Mouse (Mus musculus) lung, embryonic 14.5 days (tissue): ENCODE results near the gene Chmp4b. TPM values are rescaled to one million over a fixed set of nuclear protein-coding genes. Genes with fewer than 3 reads are reported as not detected.

ENCODE experiments used
- ATAC-seq: fragments of 200-750 bp; cut with Nextera tagmentation; 2 replicates; pipeline ENCODE4 v1.8.0; 2017; ENCODE audit warnings: mild to moderate bottlenecking, moderate TSS enrichment, moderate library complexity; ENCODE audit not compliant: insufficient read depth
- DNase-seq: peaks from one replicate; pipeline ENCODE4 v3.0.0-alpha.2; 2015
- H3K27ac ChIP-seq: fragments of 300-500 bp; sonication (generic); 2 replicates; pipeline ENCODE4 v1.5.1; 2014; ENCODE audit warnings: low read depth, mild to moderate bottlenecking, moderate library complexity
- H3K27me3 ChIP-seq: fragments of 300-500 bp; sonication (generic); 2 replicates; pipeline ENCODE4 v1.6.1; 2014; ENCODE audit warnings: low read length, control low read depth; ENCODE audit not compliant: insufficient read depth
- H3K36me3 ChIP-seq: fragments of 300-500 bp; sonication (generic); 2 replicates; pipeline ENCODE4 v1.6.1; 2014; ENCODE audit warnings: control low read depth; ENCODE audit not compliant: insufficient read depth
- H3K4me1 ChIP-seq: fragments of 300-500 bp; sonication (generic); 2 replicates; pipeline ENCODE4 v1.6.1; 2014; ENCODE audit warnings: antibody characterized with exemption, control low read depth; ENCODE audit not compliant: insufficient read depth
- H3K4me2 ChIP-seq: fragments of 300-500 bp; sonication (generic); 2 replicates; pipeline ENCODE4 v1.6.1; 2014; ENCODE audit warnings: mild to moderate bottlenecking
- H3K4me3 ChIP-seq: fragments of 300-500 bp; sonication (generic); 2 replicates; pipeline ENCODE4 v1.5.1; 2014; ENCODE audit warnings: low read depth, low read length
- H3K9ac ChIP-seq: fragments of 300-500 bp; sonication (generic); 2 replicates; pipeline ENCODE4 v1.6.1; 2014
- H3K9me3 ChIP-seq: fragments of 300-500 bp; sonication (generic); 2 replicates; pipeline ENCODE4 v1.6.1; 2016; ENCODE audit warnings: low read depth, low read length, control low read depth
- CTCF ChIP-seq: IDR thresholded peaks from 2 replicates; pipeline ENCODE4 v1.5.1; 2016; ENCODE audit warnings: antibody characterized with exemption, low read depth
- WGBS: fragments of 180-500 bp; shearing (Covaris S2); extraction: QIAGEN DNeasy Blood & Tissue Kit; methylation state at CpG from one replicate; pipeline ENCODE4 v1.1.7; 2014; 5-methylcytosine and 5-hydroxymethylcytosine counted together
- polyA plus RNA-seq: library from polyadenylated mRNA; unstranded; fragments of >200 nt; fragmentation: Nextera tagmentation; extraction: Ambion mirVana; gene quantifications from 2 replicates; pipeline ENCODE4 v1.2.1, GENCODE M21; 2014

The Chmp4b gene
- polyA plus RNA-seq, 1 experiment from 2014 or later = 15.0 TPM

DNA sequence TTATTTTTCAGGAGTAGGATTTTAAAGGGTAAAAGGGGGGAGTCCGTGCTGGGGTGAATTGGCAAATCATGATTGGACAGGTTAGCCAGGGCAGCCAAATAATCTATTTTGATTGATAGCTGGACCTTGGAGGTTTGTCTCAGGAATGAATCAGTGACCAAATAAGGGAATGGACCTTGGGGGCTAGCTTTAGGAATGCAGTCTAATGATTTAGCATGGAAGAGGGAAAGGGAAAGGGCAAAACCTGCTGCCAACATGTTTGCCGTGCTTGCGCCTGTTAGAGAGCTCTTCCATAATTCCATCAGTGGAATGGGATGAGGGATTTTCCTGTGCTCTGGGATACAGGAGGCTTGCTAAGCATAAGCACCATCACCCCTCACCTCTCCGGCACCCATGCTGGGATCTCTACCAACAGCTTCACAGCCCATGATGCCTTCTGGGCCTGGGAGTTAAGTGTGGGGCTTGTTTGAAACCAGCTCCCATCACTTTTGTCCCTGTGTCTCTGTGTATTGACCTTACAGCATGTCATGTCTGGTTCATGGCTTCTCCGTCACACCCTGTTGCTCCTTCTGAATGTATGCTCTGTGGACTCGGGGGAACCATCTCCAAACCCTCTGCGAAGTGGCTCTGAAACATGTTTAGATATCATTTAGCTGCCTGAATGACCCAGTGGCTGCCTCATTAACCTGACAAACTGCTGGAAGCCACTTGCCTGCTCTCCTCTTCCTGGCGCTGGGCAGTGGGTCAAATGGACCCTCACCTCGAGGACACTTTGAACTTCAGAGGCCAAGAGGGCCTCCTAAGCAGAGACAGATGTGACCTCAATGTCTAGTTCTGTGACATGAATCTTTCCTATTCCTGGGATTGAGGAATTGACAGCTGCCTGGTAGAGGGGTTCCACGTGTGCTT lies 91.7 kb downstream of the Chmp4b start:
- DNase-seq = no peak
- no peak for TF ChIP-seq CTCF
- H3K9me3 ChIP-seq = no peaks in the 10 kb centered on the region
- no peak overlapping the region for H3K4me3 ChIP-seq
- no peak overlapping the region for H3K27ac ChIP-seq
- H3K9ac ChIP-seq = no peak overlapping the region
- ATAC-seq = no peak
- WGBS = 68% methylated on average over 10 of the region's 10 CpGs
- H3K36me3 ChIP-seq = no peaks in the 10 kb centered on the region
- H3K27me3 ChIP-seq = no peaks in the 10 kb centered on the region
- H3K4me2 ChIP-seq = no peak overlapping the region
- no peaks in the 10 kb centered on the region for H3K4me1 ChIP-seq

DNA sequence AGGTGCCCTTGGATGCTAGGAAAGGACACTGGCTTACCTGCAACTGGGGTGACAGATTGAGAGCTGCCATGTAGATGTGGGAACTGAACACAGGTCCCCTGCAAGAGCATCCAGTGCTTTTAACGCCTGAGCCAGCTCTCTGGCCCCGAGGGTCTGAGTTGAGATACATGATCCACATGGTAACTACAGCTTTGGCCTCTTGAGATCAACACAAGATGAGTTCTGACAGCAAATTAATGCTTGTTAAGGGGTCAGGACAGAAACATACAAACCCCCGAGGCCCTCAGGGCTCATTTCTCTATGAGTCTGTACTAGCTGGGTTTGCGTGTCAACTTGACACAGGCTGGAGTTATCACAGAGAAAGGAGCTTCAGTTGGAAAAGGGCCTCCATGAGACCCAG lies 92.4 kb downstream of the Chmp4b start:
- H3K4me2 ChIP-seq = no peak overlapping the region
- no peaks in the 10 kb centered on the region for H3K9me3 ChIP-seq
- no peak overlapping the region for H3K4me3 ChIP-seq
- H3K27ac ChIP-seq = no peak overlapping the region
- ATAC-seq = no peak
- TF ChIP-seq CTCF = no peak
- no peaks in the 10 kb centered on the region for H3K36me3 ChIP-seq
- no peaks in the 10 kb centered on the region for H3K27me3 ChIP-seq
- DNase-seq = no peak
- 63% methylated on average over 4 of the region's 4 CpGs for WGBS
- H3K4me1 ChIP-seq = peaks cover under 1% of the 10 kb centered on the region; the same call in 1 of the 2 replicates
- no peak overlapping the region for H3K9ac ChIP-seq

Other genes with a start within 250 kb of the Chmp4b start
- gene Snta1, start 243.6 kb upstream of the Chmp4b start, polyA plus RNA-seq = 3.8 and 3.9 TPM in 2 replicates
- gene Cbfa2t2, start 215.2 kb upstream of the Chmp4b start, polyA plus RNA-seq = 39.8 and 40.5 TPM in 2 replicates
- 1.2 and 1.4 TPM in 2 replicates for gene 1700003F12Rik, start 104.6 kb upstream of the Chmp4b start, polyA plus RNA-seq
- 0.36 and 0.37 TPM in 2 replicates for gene Actl10, start 99.9 kb upstream of the Chmp4b start, polyA plus RNA-seq
- 2.6 and 3.2 TPM in 2 replicates for gene Necab3, start 92.8 kb upstream of the Chmp4b start, polyA plus RNA-seq
- gene E2f1, start 81.8 kb upstream of the Chmp4b start, polyA plus RNA-seq = 12.4 and 13.6 TPM in 2 replicates
- 24.1 and 25.9 TPM in 2 replicates for gene Pxmp4, start 48.0 kb upstream of the Chmp4b start, polyA plus RNA-seq
- 1.0 and 1.1 TPM in 2 replicates for gene Zfp341, start 38.4 kb upstream of the Chmp4b start, polyA plus RNA-seq
- gene 4930519P11Rik, start 38.3 kb upstream of the Chmp4b start, polyA plus RNA-seq = 0.72 and 0.83 TPM in 2 replicates
- not detected in 2 replicates for gene Gm14214, start 118.3 kb downstream of the Chmp4b start, polyA plus RNA-seq
- gene Raly, start 139.4 kb downstream of the Chmp4b start, polyA plus RNA-seq = 64.3 and 72.9 TPM in 2 replicates
- gene a, start 139.7 kb downstream of the Chmp4b start, polyA plus RNA-seq = not detected in 2 replicates
- gene Eif2s2, start 241.2 kb downstream of the Chmp4b start, polyA plus RNA-seq = 99.7 and 110 TPM in 2 replicates